Mouse (Mus musculus) kidney, adult 2 months (tissue): ENCODE results near the gene Rras2.

Experiments used
- CTCF ChIP-seq: fragments of 200-500 bp; conservative IDR thresholded peaks from 2 replicates; pipeline ENCODE4 v1.5.1; 2011; ENCODE audit warnings: low read depth, mild to moderate bottlenecking, control low read depth, low read length, moderate library complexity, mixed read lengths; ENCODE audit not compliant: insufficient read depth, insufficient read length
- POLR2A ChIP-seq: fragments of 200-500 bp; IDR thresholded peaks from one replicate; pipeline ENCODE4 v1.6.1; 2011; ENCODE audit warnings: low read depth, low read length, control low read depth

GRCm38 (mm10) chr7:114062451-114062850 lies 55.1 kb downstream of the Rras2 start:
- no peak for TF ChIP-seq POLR2A
- no peak for TF ChIP-seq CTCF
